Comparison of ENCODE assay signal across 8 mouse cellular contexts in genomic region chr9:107296041-107296440, GRCm38 (mm10). TPM values are rescaled to one million over a fixed set of nuclear protein-coding genes. Genes with fewer than 3 reads are reported as not detected.
DNase-seq lines count a peak whose midpoint lies in the region; ATAC-seq and TF ChIP-seq lines count a peak whose summit lies in the region.

No protein-coding gene starts in this region.

- H3K27ac ChIP-seq in testis, adult 2 months (ENCODE audit: control insufficient read depth, insufficient read depth, low read depth, low read length): peak overlapping the region; percentile 12; the same call in 1 of the 2 replicates
- no peak overlapping the region for H3K27ac ChIP-seq in forebrain, embryonic 11.5 days (ENCODE audit: low read depth, low read length)
- H3K27ac ChIP-seq in liver, embryonic 13.5 days: peak overlapping the region; percentile 95
- peak overlapping the region; percentile 85 for H3K27ac ChIP-seq in stomach, embryonic 15.5 days

- H3K9ac ChIP-seq in forebrain, embryonic 11.5 days (ENCODE audit: low read length): peak overlapping the region; percentile 59
- H3K9ac ChIP-seq in liver, embryonic 13.5 days: peak overlapping the region; percentile 75
- 0 out of 2 replicates have a peak overlapping the region, but pooled peaks have one; percentile 20 for H3K9ac ChIP-seq in stomach, embryonic 15.5 days

- peaks cover 15% of the 10 kb centered on the region for H3K4me1 ChIP-seq in testis, adult 2 months (ENCODE audit: control insufficient read depth, insufficient read depth, low read length)
- peaks cover 3% of the 10 kb centered on the region; the same call in 1 of the 2 replicates for H3K4me1 ChIP-seq in forebrain, embryonic 11.5 days (replicated peaks; ENCODE audit: control insufficient read depth, insufficient read depth, low read length)
- H3K4me1 ChIP-seq in liver, embryonic 13.5 days (replicated peaks): peaks cover 59% of the 10 kb centered on the region
- H3K4me1 ChIP-seq in stomach, embryonic 15.5 days: peaks cover 27% of the 10 kb centered on the region

- TF ChIP-seq CTCF in testis, adult 2 months (IDR thresholded peaks at IDR 0.05; ENCODE audit: control insufficient read depth, insufficient read depth, insufficient replicate concordance, low read depth, low read length): no peak

- H3K36me3 ChIP-seq in testis, adult 2 months (ENCODE audit: control insufficient read depth, insufficient read depth, low read length): no peaks in the 10 kb centered on the region
- H3K36me3 ChIP-seq in forebrain, embryonic 11.5 days (ENCODE audit: control insufficient read depth, insufficient read depth, low read length): no peaks in the 10 kb centered on the region
- H3K36me3 ChIP-seq in liver, embryonic 13.5 days: peaks cover 14% of the 10 kb centered on the region
- H3K36me3 ChIP-seq in stomach, embryonic 15.5 days: peaks cover 9% of the 10 kb centered on the region

- peak overlapping the region; percentile 83 for H3K4me3 ChIP-seq in testis, adult 2 months (ENCODE audit: control insufficient read depth, low read depth, low read length)
- peak overlapping the region; percentile 64 for H3K4me3 ChIP-seq in forebrain, embryonic 11.5 days (ENCODE audit: low read depth, low read length)
- peak overlapping the region; percentile 65 for H3K4me3 ChIP-seq in liver, embryonic 13.5 days (replicated peaks)
- peak overlapping the region; percentile 66 for H3K4me3 ChIP-seq in stomach, embryonic 15.5 days (replicated peaks)

- 6% methylated on average over 14 of the region's 14 CpGs for WGBS in forebrain, embryonic 11.5 days
- under 1% methylated on average over 14 of the region's 14 CpGs for WGBS in liver, embryonic 13.5 days (ENCODE audit: insufficient replicate concordance)
- WGBS in stomach, embryonic 15.5 days: under 1% methylated on average over 14 of the region's 14 CpGs

- H3K9me3 ChIP-seq in forebrain, embryonic 11.5 days (ENCODE audit: control insufficient read depth, low read length): no peaks in the 10 kb centered on the region
- no peaks in the 10 kb centered on the region for H3K9me3 ChIP-seq in liver, embryonic 13.5 days (replicated peaks)
- H3K9me3 ChIP-seq in stomach, embryonic 15.5 days: no peaks in the 10 kb centered on the region

- no peak for TF ChIP-seq POLR2A in testis, adult 2 months (IDR thresholded peaks at IDR 0.05; ENCODE audit: control insufficient read depth, low read depth, low read length)

- H3K4me2 ChIP-seq in forebrain, embryonic 11.5 days (ENCODE audit: low read depth, low read length, severe bottlenecking): peak overlapping the region; percentile 92
- H3K4me2 ChIP-seq in liver, embryonic 13.5 days: peak overlapping the region; percentile 93
- H3K4me2 ChIP-seq in stomach, embryonic 15.5 days: peak overlapping the region; percentile 77

- no peak for DNase-seq in testis, postnatal 14 days (ENCODE audit: low spot score)
- no peak for DNase-seq in forebrain, embryonic 11.5 days (ENCODE audit: low spot score)
- no peak for DNase-seq in liver, embryonic 13.5 days
- DNase-seq in cerebellum, adult 18-20 months: no peak
- DNase-seq in left cerebral cortex, postnatal 4 days: no peak
- no peak for DNase-seq in layer of hippocampus, adult 9-10 months (ENCODE audit: low spot score)

- H3K27me3 ChIP-seq in testis, adult 2 months (ENCODE audit: control insufficient read depth, insufficient read depth, low read length): no peaks in the 10 kb centered on the region
- peaks cover 2% of the 10 kb centered on the region; the same call in 1 of the 2 replicates for H3K27me3 ChIP-seq in forebrain, embryonic 11.5 days (ENCODE audit: control insufficient read depth, insufficient read depth, low read length)
- peaks cover 10% of the 10 kb centered on the region; the same call in 1 of the 2 replicates for H3K27me3 ChIP-seq in liver, embryonic 13.5 days
- H3K27me3 ChIP-seq in stomach, embryonic 15.5 days (replicated peaks): peaks cover 4% of the 10 kb centered on the region; the same call in 1 of the 2 replicates

- peak; percentile 59 for ATAC-seq in forebrain, embryonic 11.5 days (replicated peaks; ENCODE audit: low FRiP score)
- ATAC-seq in liver, embryonic 13.5 days (ENCODE audit: low read depth): peak; percentile 17
- ATAC-seq in stomach, embryonic 15.5 days (ENCODE audit: insufficient read depth, low FRiP score, low read depth): peak; percentile 5; the same call in 1 of the 2 replicates

- intact Hi-C loops in left cerebral cortex, postnatal 4 days (cut with DNase I): loop anchor here (5.0 kb wide), 1 partner anchor 216 kb away; no protein-coding TSS in a partner anchor

RNA-seq across cellular contexts. Expression of gene Cish, which starts 0.2 kb away (rescaled TPM):
- 2.7 and 3.8 TPM in 2 replicates for polyA plus RNA-seq in testis, adult 2 months (2012; rRNA removed)
- polyA plus RNA-seq in forebrain, embryonic 11.5 days (2014; fragmentation: Nextera tagmentation; extraction: Ambion mirVana): 6.5 and 7.4 TPM in 2 replicates
- 10.7 and 12.2 TPM in 2 replicates for polyA plus RNA-seq in liver, embryonic 13.5 days (2015; fragmentation: Nextera tagmentation; extraction: Ambion mirVana)
- 12.4 and 13.5 TPM in 2 replicates for polyA plus RNA-seq in stomach, embryonic 15.5 days (2015; fragmentation: Nextera tagmentation; extraction: Ambion mirVana)
- 10 to 100 TPM; 16.4 to 17.5 TPM for total RNA-seq in left cerebral cortex, postnatal 4 days (2021)

RNA-seq across cellular contexts. Expression of gene Mapkapk3, which starts 6.4 kb away (rescaled TPM):
- 4.1 and 5.2 TPM in 2 replicates for polyA plus RNA-seq in testis, adult 2 months (2012; rRNA removed)
- polyA plus RNA-seq in forebrain, embryonic 11.5 days (2014; fragmentation: Nextera tagmentation; extraction: Ambion mirVana): 3.2 and 4.9 TPM in 2 replicates
- 9.1 and 10.2 TPM in 2 replicates for polyA plus RNA-seq in liver, embryonic 13.5 days (2015; fragmentation: Nextera tagmentation; extraction: Ambion mirVana)
- polyA plus RNA-seq in stomach, embryonic 15.5 days (2015; fragmentation: Nextera tagmentation; extraction: Ambion mirVana): 35.3 and 38.0 TPM in 2 replicates
- total RNA-seq in left cerebral cortex, postnatal 4 days (2021): 1 to 10 TPM; 3.3 to 4.8 TPM

RNA-seq across cellular contexts. Expression of gene Hemk1, which starts 42.1 kb away (rescaled TPM):
- 22.0 TPM in 2 replicates for polyA plus RNA-seq in testis, adult 2 months (2012; rRNA removed)
- polyA plus RNA-seq in forebrain, embryonic 11.5 days (2014; fragmentation: Nextera tagmentation; extraction: Ambion mirVana): 11.2 and 13.8 TPM in 2 replicates
- 3.6 and 3.8 TPM in 2 replicates for polyA plus RNA-seq in liver, embryonic 13.5 days (2015; fragmentation: Nextera tagmentation; extraction: Ambion mirVana)
- polyA plus RNA-seq in stomach, embryonic 15.5 days (2015; fragmentation: Nextera tagmentation; extraction: Ambion mirVana): 10.6 and 11.5 TPM in 2 replicates
- total RNA-seq in left cerebral cortex, postnatal 4 days (2021): 10 to 100 TPM; 15.9 to 18.1 TPM

RNA-seq across cellular contexts. Expression of gene 6430571L13Rik, which starts 44.4 kb away (rescaled TPM):
- 0.40 and 0.53 TPM in 2 replicates for polyA plus RNA-seq in testis, adult 2 months (2012; rRNA removed)
- polyA plus RNA-seq in forebrain, embryonic 11.5 days (2014; fragmentation: Nextera tagmentation; extraction: Ambion mirVana): 1.3 and 1.6 TPM in 2 replicates
- 0.03 and 0.09 TPM in 2 replicates for polyA plus RNA-seq in liver, embryonic 13.5 days (2015; fragmentation: Nextera tagmentation; extraction: Ambion mirVana)
- 0.28 and 0.34 TPM in 2 replicates for polyA plus RNA-seq in stomach, embryonic 15.5 days (2015; fragmentation: Nextera tagmentation; extraction: Ambion mirVana)
- total RNA-seq in left cerebral cortex, postnatal 4 days (2021): 1 to 10 TPM; 5.3 to 5.4 TPM

Comparison
In these comparisons a context has a peak if more than half of its experiments do, and no peak if none do; other contexts are left out.
1. ATAC-seq: peak in every context shown above with its lines; median percentile 59 in forebrain, embryonic 11.5 days; 17 in liver, embryonic 13.5 days; 5 in stomach, embryonic 15.5 days.
2. H3K9ac ChIP-seq: peak in every context shown above with its lines; median percentile 75 in liver, embryonic 13.5 days; 59 in forebrain, embryonic 11.5 days; 20 in stomach, embryonic 15.5 days.